Mouse (Mus musculus) midbrain, embryonic 16.5 days (tissue): ENCODE measurements at regions not wholly inside any gene's neighbourhood (a gene's known extent, or its start where the extent isn't known, plus 50 kb on each side); places are given as distances from the start of the nearest gene placed in this dataset.

Experiments used
- ATAC-seq: fragments of 200-750 bp; cut with Nextera tagmentation; 2 replicates; pipeline ENCODE4 v1.8.0; 2017; ENCODE audit warnings: moderate TSS enrichment
- H3K27ac ChIP-seq: fragments of 300-500 bp; sonication (generic); 2 replicates; pipeline ENCODE4 v1.5.1; 2014; ENCODE audit warnings: mild to moderate bottlenecking, low read length, mixed read lengths
- H3K27me3 ChIP-seq: fragments of 300-500 bp; sonication (generic); 2 replicates; pipeline ENCODE4 v1.6.1; 2014; ENCODE audit warnings: low read depth, low read length, mixed read lengths; ENCODE audit not compliant: control insufficient read depth, insufficient read depth
- H3K36me3 ChIP-seq: fragments of 300-500 bp; sonication (generic); 2 replicates; pipeline ENCODE4 v1.6.1; 2014; ENCODE audit warnings: mild to moderate bottlenecking, low read length, moderate library complexity, mixed read lengths; ENCODE audit not compliant: control insufficient read depth, insufficient read depth
- H3K4me1 ChIP-seq: fragments of 300-500 bp; sonication (generic); 2 replicates; pipeline ENCODE4 v1.6.1; 2014; ENCODE audit warnings: mild to moderate bottlenecking, low read length, mixed read lengths; ENCODE audit not compliant: control insufficient read depth, insufficient read depth
- H3K4me2 ChIP-seq: fragments of 300-500 bp; sonication (generic); 2 replicates; pipeline ENCODE4 v1.6.1; 2014; ENCODE audit warnings: mild to moderate bottlenecking, low read length, mixed read lengths
- H3K4me3 ChIP-seq: fragments of 300-500 bp; sonication (generic); 2 replicates; pipeline ENCODE4 v1.5.1; 2014; ENCODE audit warnings: low read depth, mild to moderate bottlenecking, low read length, moderate library complexity, mixed read lengths
- H3K9ac ChIP-seq: fragments of 300-500 bp; sonication (generic); 2 replicates; pipeline ENCODE4 v1.6.1; 2014; ENCODE audit warnings: low read depth, low read length, mixed read lengths
- H3K9me3 ChIP-seq: fragments of 300-500 bp; sonication (generic); replicated peaks from 2 replicates; pipeline ENCODE4 v1.6.1; 2014; ENCODE audit warnings: mild to moderate bottlenecking, low read length, mixed read lengths; ENCODE audit not compliant: control insufficient read depth, poor library complexity, severe bottlenecking
- whole genome bisulfite sequencing: fragments of 180-500 bp; shearing (Covaris S2); extraction: QIAGEN DNeasy Blood & Tissue Kit; methylation state at CpG from one replicate; pipeline ENCODE4 v1.1.7; 2014; 5-methylcytosine and 5-hydroxymethylcytosine counted together

DNA sequence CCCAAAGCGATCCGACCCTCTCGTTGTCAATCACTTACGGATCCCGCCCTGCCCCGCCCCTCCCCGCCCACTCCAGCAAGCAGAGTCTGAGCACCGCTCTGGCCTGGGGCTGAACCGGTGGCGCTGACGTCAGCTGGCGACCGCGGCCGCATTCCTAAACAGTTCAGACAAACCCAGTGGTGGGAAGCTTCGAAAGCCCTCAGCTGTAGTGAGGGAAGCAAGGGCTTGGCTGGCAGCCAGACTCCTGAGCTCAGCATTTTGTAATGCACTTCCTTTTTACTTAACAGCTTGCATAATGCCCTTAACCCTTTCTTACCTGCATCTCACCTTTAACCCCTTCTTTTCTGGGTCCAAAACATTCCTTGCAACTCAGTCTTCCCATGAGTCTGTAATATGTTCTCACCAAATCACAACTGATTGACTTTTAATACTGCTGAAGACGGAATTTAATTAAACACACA lies 213.0 kb upstream of the Smim15 start:
- H3K4me1 ChIP-seq = peaks cover 24% of the 10 kb centered on the region
- ATAC-seq = peak; percentile 97

DNA sequence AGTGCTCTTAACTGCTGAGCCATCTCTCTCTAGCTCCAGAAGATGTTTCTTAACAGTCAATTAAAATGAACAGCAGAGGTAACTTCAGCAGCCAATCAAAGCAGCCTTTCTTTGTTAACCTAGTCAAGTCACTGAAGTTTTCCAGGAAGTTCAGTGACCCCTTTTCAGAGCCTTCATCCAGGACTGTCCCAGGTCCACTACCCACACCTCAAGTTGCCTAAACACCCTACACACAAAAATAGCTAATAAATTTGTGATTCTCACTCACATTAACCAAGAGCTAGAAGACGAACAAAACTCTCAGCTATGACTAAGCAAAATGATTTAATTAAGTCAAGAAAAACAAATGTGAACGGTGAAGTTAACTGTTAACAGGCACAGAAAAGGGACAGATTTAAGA lies 214.0 kb upstream of the Smim15 start:
- 66% methylated on average over 2 of the region's 2 CpGs for WGBS
- no peak overlapping the region for H3K4me2 ChIP-seq
- no peak overlapping the region for H3K4me3 ChIP-seq
- no peak overlapping the region for H3K9ac ChIP-seq
- no peaks in the 10 kb centered on the region for H3K36me3 ChIP-seq
- H3K9me3 ChIP-seq = no peaks in the 10 kb centered on the region
- no peaks in the 10 kb centered on the region for H3K27me3 ChIP-seq
- peaks cover 18% of the 10 kb centered on the region for H3K4me1 ChIP-seq
- no peak overlapping the region for H3K27ac ChIP-seq
- ATAC-seq = no peak

More for the DNA sequence above, 213.0 kb upstream of the Smim15 start:
- no peak overlapping the region for H3K27ac ChIP-seq
- no peaks in the 10 kb centered on the region for H3K36me3 ChIP-seq
- peak overlapping the region; percentile 62 for H3K4me2 ChIP-seq
- H3K27me3 ChIP-seq = no peaks in the 10 kb centered on the region
- no peaks in the 10 kb centered on the region for H3K9me3 ChIP-seq
- 0 out of 2 replicates have a peak overlapping the region, but pooled peaks have one; percentile 13 for H3K9ac ChIP-seq
- peak overlapping the region; percentile 31 for H3K4me3 ChIP-seq
- WGBS = 2% methylated on average over 17 of the region's 17 CpGs

DNA sequence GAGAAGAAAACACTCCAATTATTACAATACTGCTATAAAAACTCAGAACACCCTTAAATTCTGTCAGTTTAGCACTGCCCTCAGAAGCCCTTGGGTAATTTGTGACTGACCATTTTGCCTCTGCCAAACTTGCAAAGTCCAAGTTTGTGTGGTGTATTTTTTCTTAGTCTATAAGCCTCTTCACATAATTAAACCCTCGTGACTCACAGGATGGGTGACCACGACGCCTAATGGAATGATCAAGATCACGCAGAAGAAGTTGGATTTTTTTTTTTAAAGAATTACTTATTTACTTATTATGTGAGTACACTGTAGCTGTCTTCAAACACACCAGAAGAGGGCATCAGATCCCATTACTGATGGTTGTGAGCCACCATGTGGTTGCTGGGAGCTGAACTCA lies 214.4 kb upstream of the Smim15 start:
- Histone ChIP-seq H3K4me1 (peaks cover 16% of the 10 kb centered on the region), H3K27me3 (no peaks in the 10 kb centered on the region), H3K9me3 (no peaks in the 10 kb centered on the region), H3K36me3 (no peaks in the 10 kb centered on the region), H3K4me2 (no peak overlapping the region), H3K27ac (no peak overlapping the region), H3K9ac (no peak overlapping the region), H3K4me3 (no peak overlapping the region)
- no peak for ATAC-seq
- WGBS = 95% methylated on average over 4 of the region's 4 CpGs

DNA sequence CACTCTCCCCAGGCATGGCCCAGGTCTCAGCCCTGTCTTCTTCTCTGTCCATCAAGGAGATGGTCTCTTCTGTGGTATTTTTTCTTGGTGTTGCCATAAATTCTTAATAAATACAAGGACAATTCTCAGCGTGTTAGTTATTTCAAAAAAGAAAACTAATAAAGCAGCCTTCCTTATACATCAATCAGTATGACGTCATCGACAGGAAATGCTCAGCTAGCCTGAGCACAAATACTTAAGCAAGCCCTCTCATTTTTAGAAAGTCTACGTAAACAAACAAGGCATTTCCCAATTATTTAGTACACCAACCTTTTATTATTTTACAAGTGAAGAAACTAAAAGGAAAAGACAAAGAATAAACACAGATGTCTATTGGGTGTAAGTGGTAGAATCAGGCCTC lies 218.6 kb upstream of the Smim15 start:
- H3K27ac ChIP-seq = no peak overlapping the region
- no peak overlapping the region for H3K9ac ChIP-seq
- H3K4me3 ChIP-seq = no peak overlapping the region
- no peaks in the 10 kb centered on the region for H3K36me3 ChIP-seq
- WGBS = 90% methylated on average over 4 of the region's 4 CpGs
- H3K27me3 ChIP-seq = no peaks in the 10 kb centered on the region
- no peak overlapping the region for H3K4me2 ChIP-seq
- H3K9me3 ChIP-seq = no peaks in the 10 kb centered on the region
- no peak for ATAC-seq
- peaks cover 18% of the 10 kb centered on the region for H3K4me1 ChIP-seq

DNA sequence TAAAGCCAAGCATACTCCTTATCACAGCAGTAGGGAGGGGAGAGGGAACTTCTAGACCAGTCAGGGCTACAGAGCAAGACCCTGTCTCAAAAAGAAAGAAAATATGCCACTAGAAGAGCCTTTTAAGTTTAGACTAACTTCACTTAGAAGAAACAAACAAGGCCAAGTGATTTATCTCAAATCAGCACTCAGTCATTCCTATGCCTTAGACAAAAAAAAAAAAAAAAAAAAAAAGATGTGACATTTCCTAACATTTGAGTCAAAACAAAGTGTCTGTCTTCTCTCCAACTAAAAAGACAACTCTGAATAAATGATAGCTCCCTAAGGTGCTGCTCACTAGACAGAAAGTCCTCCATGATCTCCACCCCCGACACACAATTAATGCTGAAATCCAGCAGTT lies 220.9 kb upstream of the Smim15 start:
- Histone ChIP-seq H3K36me3 (no peaks in the 10 kb centered on the region), H3K4me2 (no peak overlapping the region), H3K4me1 (peaks cover 18% of the 10 kb centered on the region), H3K27me3 (no peaks in the 10 kb centered on the region), H3K4me3 (no peak overlapping the region), H3K27ac (no peak overlapping the region), H3K9me3 (no peaks in the 10 kb centered on the region), H3K9ac (no peak overlapping the region)
- WGBS = 72% methylated on average over 1 of the region's 1 CpGs
- no peak for ATAC-seq

DNA sequence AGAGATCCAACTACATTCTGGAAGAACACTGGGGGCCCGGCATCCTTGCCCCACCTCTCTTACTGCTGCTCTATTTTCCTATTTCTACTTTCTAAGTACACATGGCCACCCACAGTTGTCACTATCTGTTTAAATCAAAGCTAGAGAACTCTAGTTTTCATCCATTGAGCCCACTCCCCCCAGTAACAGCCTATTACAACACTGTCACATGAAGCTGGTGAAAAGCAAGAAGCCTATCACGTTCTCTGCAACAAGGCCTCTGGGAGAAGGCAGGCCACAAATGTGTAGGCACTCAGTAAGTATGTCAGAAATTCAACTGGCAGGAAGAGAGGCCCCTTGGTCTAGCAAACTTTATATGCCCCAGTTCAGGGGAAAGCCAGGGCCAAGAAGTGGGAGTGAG lies 222.0 kb upstream of the Smim15 start:
- Histone ChIP-seq H3K36me3 (no peaks in the 10 kb centered on the region), H3K4me1 (peaks cover 15% of the 10 kb centered on the region; the same call in 1 of the 2 replicates), H3K4me2 (no peak overlapping the region), H3K27ac (no peak overlapping the region), H3K27me3 (no peaks in the 10 kb centered on the region), H3K9ac (no peak overlapping the region), H3K9me3 (no peaks in the 10 kb centered on the region), H3K4me3 (no peak overlapping the region)
- WGBS = 82% methylated on average over 2 of the region's 2 CpGs
- ATAC-seq = no peak

DNA sequence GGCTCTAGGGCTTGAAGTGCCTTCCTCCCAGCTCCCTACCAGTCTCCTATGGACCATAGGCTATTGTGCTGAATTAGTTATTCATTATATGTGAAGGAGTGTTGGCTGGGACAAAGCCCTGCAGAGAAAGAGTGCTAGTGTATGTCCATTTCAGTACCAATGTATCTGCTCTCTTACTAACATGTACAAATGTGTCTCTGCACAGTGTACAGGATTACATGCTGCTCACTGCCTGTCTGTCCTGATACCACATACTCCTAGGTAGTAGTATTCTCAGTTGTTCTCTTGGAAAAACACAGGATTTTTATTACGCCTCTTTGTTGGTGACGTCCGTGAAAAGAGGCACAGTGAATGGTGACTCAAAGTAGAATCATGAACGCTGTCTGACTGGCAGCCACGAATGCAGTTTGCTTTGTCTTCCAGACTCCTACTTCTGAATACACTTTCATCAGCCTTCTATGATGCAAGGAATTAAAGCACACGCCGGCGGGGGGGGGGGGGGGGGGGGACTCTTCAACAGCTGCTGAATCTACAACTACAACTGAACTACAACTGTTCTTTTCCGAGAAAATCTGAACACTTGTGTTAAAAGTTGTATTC lies 230.6 kb upstream of the Smim15 start:
- H3K4me3 ChIP-seq = no peak overlapping the region
- H3K27ac ChIP-seq = no peak overlapping the region
- peaks cover 25% of the 10 kb centered on the region for H3K4me1 ChIP-seq
- WGBS = 9% methylated on average over 9 of the region's 9 CpGs
- H3K36me3 ChIP-seq = no peaks in the 10 kb centered on the region
- no peak overlapping the region for H3K9ac ChIP-seq
- peak; percentile 33; the same call in 1 of the 2 replicates for ATAC-seq
- H3K27me3 ChIP-seq = no peaks in the 10 kb centered on the region
- peak overlapping the region; percentile 5; the same call in 1 of the 2 replicates for H3K4me2 ChIP-seq
- H3K9me3 ChIP-seq = no peaks in the 10 kb centered on the region

DNA sequence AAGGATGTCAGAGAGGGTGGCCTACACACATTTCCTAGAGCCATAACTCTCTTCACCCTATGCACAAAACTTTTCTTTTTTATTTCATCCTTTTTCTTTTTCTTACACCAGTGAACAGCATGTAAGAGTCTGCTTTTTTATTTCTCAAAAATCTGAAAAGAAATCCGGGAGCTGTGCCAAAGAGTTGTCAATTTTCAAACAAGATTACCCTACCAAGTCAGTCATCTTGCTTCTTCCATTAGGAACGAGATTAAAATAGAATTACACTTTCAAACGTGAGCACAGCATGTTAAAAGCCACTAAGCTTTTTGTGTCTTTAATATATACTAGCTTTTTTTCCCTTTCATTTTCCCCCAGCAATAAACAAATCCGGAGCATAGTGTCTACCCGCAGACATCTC lies 232.2 kb upstream of the Smim15 start:
- no peak overlapping the region for H3K9ac ChIP-seq
- no peaks in the 10 kb centered on the region for H3K9me3 ChIP-seq
- H3K27ac ChIP-seq = no peak overlapping the region
- no peaks in the 10 kb centered on the region for H3K27me3 ChIP-seq
- H3K36me3 ChIP-seq = no peaks in the 10 kb centered on the region
- no peak for ATAC-seq
- no peak overlapping the region for H3K4me2 ChIP-seq
- H3K4me3 ChIP-seq = no peak overlapping the region
- H3K4me1 ChIP-seq = peaks cover 25% of the 10 kb centered on the region
- WGBS = 28% methylated on average over 5 of the region's 5 CpGs

DNA sequence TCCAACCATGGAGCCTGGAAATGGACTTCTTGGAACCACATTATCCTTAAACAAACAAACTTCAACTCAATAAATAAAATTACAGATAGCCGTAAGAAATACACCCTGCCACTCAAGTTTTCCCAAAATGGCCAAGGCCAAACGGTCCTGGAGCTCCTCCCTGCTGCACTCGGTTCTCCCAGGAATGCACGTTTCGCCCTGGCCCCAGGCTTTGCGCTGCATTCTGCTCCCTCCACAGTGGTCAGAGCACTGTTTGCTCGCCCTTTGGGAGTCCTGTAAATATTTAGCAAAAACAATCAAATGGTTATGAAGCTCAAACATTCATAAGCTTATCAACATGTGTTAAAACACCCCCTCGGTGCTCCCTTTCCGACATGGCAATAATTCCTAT lies 233.4 kb upstream of the Smim15 start:
- H3K36me3 ChIP-seq = no peaks in the 10 kb centered on the region
- H3K9ac ChIP-seq = no peak overlapping the region
- peaks cover 25% of the 10 kb centered on the region for H3K4me1 ChIP-seq
- H3K27ac ChIP-seq = no peak overlapping the region
- ATAC-seq = no peak
- H3K4me3 ChIP-seq = no peak overlapping the region
- H3K9me3 ChIP-seq = no peaks in the 10 kb centered on the region
- no peak overlapping the region for H3K4me2 ChIP-seq
- no peaks in the 10 kb centered on the region for H3K27me3 ChIP-seq
- 84% methylated on average over 9 of the region's 9 CpGs for WGBS
